Mouse (Mus musculus): ENCODE data around the gene Zfyve28.

The Zfyve28 gene

DNA sequence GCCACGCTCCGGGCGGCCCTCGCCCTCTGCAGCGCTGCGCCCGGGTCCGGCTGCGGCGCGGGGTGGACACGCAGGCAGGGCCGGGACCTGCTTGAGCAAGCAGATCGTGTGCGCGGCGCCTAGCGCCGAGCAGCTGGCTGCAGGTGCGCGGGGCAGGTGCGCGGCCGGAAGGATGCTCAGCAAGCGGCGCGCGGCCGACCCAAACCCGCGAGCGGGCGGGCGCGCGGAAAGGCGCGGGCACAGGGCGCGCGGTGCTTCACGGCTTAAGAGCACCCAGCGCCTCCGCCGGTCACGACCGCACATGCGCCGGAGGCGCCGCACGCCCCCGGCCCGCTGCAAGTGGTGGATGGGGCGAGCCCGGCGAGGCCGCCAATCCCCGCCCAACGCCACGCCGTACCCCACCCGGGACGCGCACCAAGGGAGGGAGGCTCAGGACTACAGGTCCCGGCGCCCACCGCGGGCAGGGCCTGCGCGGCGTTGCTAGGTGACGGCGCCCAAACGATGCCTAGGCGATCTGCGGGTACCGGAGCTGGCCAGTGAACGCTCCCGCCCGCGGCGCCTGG is at the start of gene Zfyve28, which contains the start of gene Cfap99:
Zfyve28 (minus strand) TSS at position 296 of the 563 bp plus-strand sequence.
Cfap99 (plus strand) TSS at position 447 of the 563 bp plus-strand sequence.
- DNase-seq, result peak; percentile 98

DNA sequence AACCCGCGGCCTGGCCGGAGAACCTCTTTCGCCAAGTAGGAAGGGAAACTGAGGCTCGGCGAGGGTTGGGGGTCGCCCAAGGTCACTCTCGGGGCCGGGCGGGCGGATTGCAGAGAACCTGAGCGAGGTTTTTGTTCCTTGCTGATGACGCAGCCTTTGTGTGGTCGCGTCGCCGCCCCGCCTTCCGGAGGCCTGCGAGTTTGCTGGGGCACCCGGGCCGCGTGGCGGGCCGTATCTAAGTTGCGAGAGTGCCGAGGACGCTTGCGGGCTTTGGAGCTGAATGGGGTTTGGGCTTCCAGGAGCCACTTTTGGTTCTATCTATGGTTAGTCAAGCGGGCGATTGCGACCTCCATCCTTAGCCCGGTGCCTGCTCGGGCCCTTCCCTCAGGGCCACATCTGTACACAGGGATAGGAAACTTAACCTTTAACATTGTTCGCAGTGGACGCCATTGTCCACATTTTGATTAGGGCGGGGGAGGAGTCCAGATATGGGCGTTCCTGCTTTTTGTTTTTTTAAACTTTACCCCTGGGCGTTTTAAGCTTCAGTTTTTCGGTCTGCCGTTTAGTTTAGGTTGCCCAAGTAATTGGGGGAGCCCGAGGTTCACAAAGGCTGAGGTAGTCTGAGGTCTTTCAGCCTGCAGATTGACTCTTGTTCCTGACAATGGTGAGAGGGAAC is 48.7 kb upstream of the Zfyve28 start:
- no peak for DNase-seq

DNA sequence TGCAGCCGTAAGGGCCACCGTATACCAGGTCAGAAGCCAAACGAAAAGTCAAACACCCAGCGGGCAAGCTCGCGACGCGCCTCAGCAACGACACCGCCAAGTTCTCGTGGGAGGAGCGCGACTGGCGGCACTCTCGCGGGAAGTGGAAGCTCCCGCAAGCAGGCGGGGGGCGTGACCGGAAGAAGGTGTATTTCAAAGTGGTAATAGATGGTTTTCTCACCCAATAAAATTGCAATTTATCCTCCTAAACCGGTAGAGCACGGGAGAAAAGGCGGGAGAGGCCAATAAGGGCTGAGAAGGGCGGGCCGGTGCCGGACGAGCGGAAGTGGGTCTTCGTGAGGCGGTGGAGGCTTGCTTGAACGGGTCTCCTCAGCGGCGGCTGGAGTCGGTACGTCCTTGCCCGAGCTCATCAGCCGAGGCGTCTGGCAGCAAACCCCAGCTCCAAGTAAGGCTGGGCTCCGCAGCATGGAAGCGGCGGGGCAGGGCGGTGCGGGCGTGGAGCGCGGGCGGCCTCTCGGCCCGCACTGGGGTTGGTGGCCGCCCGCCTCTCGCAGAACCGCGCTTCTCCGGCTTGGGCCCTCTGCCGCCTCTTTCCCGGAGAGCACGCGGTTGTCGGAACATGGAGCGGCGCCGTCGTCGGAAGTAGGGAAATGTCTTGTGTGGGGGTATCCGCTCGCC is 48.0 kb upstream of the Zfyve28 start, which contains the start of gene Rnf4:
Rnf4 (plus strand) TSS at position 193 of the 678 bp plus-strand sequence.
- DNase-seq, result peak; percentile 97

DNA sequence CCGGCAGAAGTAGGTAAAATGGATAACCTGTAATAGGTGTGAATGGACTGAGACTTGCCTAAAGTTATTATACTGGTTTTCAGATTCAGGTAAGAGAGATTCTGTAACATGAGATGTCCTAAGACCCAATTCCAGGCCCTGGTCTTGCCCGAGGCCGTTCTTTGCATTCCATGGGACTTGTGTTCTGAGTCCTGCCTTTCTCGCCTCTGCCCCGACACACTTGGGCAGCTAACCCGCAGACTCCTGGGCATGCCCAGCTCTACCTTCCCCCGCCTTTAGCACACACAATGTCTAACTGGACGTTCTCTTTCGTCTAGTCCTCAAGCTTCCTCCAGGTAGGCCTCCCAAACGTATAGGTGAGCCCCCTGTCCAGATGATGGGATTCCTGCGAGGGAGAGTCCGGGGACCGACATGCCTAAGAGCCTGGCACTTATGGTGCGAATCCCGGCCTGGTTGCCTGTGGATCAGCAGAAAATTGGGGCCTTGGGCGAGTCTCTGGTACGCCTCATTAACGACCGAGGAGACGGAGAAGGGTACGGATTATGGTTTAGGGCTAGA is 47.4 kb upstream of the Zfyve28 start:
- no peak for DNase-seq

DNA sequence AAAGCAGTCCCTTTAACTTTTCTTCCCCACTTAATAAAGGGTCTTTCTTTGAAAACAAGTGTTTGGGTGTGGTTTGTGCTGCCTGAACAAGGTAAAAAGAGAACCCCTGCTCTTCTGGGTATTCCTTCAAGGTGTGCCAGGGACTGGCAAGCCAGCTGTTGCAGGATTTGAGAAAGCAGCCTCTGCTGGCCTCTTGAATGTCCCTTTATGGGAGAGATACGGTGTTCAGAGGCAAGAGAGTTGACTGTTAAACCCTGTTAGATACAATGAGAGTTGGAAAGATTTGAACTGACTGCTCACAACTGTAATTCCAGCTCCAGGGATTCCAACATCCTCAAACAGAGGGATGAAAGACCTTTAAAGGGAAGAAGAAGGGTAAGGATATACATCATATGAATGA is 45.8 kb upstream of the Zfyve28 start:
- no peak for DNase-seq

DNA sequence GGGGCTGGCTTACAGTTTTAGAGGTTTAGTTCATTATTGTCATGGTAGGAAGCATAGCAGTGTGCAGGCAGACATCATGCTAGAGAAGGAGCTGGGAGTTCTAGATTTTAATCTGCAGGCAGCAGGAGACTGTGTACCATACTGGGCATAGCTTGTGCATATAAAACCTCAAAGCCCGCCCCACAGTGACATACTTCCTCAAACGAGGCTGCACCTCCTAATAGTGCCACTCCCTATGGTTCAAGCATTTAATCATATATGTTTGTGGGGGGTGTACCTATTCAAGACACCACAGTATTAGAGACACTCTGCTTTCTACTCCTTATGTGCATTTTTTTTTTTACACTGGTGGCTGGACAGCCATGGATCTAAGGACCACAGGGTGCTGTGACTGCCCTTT is 41.9 kb upstream of the Zfyve28 start:
- DNase-seq, result no peak

DNA sequence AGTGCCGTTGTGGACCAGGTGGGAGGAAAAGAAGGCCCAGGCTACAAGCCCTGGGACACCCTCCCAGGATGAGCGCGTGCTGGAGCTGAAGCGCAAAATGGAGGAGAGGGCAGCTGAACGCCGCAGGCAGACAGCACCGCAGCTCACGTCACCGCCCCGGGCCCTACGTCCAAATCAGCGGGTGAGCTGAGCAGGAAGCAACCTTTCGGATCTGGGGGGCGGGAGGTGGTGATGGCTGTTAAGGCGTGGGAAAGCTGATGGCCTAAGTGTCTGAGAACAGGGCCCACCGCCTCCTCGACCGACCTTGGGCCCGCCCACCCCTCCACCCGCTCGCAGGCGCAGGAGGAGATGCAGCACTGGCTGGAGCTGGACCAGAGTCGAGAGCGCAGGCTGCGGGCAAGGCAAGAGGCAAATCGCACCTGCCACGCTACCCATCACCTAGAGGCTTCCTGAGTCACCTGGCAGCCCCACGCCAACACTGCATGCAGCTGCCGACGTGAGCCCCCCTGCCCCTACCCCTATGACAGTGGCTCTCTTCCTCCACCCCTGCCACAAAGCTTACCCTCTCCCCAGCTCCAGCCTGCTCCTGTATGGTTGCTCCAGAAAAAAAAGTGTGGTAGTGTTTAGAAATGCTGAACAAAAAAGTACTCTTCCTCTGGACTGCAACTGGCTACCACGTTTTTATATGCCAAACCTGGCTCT is 38.8 kb upstream of the Zfyve28 start:
- peak; percentile 36 for DNase-seq

DNA sequence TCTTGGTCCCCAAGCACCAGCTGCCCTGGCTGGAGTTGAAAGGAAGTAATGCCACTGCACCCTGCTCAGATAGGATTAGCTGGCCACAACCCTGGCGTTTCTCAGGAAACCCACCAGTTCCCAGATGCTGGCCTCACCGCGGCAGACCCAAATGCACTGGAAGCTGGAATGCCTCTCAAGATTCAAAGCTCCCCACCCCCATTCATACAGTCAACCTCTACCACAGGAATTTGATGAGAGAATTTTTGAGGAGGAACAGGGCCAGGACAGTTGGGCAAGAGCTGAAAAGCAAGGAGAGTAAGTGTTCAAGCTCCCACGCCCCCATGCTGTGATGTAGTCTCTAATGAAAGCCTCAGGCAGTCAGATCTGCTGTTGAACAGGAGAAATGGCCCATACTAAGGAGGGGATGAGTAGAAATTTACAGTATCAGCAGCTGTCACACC is 38.0 kb upstream of the Zfyve28 start:
- no peak for DNase-seq

DNA sequence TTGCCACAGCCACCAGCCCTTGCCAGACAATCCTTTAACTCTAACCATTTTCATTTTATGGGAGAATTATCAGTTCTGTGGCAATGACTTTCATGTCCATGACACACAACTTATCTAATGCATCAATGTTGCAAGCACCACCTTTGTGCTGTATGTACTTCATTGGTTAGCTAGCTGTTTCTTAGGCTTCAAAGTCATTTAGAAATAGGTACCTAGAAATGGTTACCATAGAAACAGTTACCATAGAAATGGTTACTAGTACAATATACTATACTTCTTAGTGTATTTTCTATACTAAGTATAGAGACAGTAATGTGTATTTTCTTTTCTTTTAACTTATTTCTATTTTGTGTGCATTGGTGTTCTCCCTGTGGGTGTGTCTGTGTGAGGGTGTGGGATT is 37.0 kb upstream of the Zfyve28 start:
- no peak for DNase-seq

DNA sequence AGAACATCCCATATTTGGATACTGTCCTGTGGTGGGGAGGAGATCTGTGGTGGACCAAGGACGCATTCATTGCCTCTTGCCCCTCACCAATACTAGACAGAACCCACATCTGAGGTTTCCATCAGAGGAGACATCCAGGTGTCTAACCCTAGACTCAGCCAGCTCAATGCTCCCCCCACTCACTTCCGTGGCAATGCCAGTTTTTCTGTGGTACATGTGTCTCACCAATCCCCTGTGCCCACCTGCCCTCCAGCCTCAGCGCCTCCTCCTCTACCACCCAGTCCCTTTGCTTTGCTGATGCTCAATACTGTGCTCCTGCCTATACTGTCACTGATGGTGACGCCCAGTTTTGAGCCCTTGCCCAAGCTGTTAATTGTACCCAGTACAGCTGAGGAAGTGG is 33.0 kb upstream of the Zfyve28 start:
- DNase-seq, result no peak

DNA sequence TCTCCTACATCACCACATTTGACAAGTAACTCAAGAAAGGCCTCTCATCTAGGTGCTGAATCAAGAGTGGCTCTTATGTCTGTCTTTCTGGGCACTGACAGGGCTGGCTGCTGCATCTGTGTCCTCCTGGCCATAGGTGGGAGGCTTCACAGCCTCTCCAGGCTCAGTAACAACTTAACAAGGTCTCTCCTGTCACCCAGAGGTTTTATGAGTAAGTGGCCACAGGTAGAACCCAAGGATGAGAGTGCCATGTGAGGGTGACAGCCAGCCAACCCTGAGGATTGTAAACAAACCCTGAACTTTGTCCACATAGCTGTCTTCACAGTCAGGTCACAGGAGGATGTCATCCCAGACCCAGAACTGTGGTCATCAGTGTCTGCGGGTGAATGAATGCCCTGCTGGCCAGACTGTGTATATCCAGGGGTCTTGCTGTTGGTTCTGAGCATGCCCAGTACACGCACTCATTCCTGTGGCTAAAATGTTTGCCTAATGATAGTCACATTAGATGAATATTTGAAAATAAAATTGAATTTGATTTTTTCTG is 31.3 kb upstream of the Zfyve28 start:
- no peak for DNase-seq

DNA sequence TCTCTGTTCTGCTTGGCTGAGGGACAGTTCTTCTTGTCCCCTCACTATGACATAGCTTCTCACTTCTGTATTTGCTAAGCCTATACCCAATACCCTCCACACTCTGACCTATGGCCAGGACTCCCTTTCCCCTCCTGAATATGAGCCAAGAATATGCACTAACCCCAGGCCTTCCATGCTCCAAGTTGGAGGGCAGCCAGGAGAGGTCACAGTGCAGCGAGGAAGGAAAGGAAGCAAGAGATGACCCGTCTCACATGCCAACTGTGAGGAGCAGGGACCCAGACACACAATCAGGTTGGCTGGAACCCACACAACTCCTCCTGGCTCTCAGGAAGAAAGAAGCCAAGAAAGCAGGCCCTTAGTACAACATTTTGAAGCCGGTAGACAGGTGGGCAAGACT is 20.8 kb upstream of the Zfyve28 start:
- no peak for DNase-seq

DNA sequence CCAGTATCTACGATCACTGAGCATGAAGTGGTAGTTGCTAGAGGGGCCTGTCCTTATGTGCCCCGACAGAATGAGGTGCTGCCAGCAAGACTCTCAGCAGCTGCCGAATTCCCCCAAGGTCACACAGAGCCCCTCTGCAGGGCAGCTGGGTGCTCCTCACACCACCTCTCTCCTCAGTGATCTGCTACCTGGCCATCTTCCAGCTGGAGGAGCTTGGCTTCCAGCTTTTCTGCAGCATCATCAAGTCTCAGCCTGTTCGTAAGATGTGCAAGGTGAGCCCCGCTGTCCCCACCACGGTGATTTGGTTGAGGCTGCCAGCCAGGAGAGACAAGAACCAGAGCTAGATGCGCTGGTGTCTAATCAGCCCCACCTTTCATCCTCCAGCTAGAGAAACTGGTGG is 14.1 kb upstream of the Zfyve28 start:
- no peak for DNase-seq

DNA sequence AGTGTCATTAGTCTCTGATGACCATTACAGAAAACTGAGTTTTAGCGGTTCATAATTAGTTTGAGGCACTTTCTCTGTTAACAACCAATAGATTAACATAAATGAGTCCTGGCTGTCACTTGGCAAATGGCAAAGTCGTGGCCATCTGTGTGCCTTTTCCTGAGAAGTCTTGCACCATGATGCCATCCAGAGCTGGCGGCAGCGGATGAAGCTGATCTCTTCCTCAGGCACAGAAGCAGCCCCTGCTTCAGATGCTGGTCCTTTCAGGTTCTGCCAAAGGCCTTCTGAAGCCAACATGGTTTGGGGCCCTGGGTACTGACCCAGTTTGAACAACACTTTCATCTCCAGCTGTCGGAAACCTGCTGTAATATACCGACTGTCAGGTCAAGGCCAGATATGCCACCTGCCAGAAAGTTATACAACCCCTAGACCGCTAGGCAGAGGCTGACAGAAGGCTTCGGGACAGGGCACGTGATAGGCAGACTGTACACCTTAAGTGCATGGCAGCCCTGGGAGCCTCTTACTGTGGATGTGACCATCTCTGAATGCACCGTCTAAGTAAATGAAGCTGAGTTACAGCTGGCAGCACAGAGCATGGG is 10.8 kb upstream of the Zfyve28 start:
- no peak for DNase-seq

DNA sequence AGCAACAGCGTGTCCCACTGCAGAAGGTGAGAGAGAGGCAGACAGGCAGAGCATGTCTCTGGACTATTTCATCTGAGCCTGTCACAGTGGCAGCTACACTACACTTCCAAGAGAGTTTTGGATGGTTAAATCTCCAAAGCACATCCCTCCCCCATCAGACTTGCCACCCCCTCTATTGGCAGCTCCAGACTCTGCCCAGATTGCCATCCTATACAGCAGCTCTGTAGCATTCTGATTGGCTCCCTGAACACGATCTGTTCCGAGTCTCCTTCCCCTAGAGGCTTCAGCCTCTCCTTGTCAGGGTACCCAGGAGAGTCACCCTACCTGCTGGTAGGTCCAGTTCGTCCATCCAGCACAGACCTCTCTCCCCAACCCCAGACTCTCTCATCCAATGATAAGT is 9.8 kb upstream of the Zfyve28 start:
- DNase-seq, result no peak

DNA sequence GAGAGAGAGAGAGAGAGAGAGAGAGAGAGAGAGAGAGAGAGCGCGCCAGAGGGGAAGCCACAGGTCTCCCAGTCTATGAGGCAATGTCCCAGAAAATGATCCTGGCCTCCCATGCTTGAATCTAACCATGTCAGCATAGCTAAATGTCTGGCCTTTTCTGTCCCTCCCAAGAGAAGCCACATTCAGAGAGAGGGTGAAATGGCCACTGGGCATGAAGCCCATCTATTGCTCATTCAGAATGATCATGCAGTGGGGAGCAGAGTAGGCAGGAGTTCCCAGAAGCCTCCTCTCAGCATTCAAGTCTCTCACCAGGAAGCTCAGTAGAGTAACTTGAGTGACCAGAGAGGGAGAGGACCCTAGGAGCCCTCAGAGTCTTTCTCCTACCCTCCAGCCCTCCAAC is 6.9 kb upstream of the Zfyve28 start:
- no peak for DNase-seq

DNA sequence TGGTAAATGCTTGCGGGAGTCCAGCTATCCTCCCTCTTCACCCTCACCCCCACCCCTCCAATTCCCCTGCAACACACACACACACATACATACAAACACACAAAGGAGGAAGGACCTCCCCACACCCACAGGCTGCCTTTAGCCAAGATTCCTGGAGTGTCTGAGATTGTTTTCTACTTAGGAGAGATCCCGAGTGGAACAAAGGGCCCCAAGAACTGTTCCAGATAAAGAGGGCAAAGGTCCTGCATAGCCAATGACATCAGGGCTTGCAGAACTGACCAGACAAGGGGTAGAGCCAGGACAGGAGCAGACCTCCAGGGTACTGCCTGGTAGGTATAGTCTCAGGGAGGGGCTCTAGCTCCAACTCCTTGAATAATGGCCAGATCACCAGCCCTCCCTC is 6.4 kb upstream of the Zfyve28 start:
- no peak for DNase-seq

DNA sequence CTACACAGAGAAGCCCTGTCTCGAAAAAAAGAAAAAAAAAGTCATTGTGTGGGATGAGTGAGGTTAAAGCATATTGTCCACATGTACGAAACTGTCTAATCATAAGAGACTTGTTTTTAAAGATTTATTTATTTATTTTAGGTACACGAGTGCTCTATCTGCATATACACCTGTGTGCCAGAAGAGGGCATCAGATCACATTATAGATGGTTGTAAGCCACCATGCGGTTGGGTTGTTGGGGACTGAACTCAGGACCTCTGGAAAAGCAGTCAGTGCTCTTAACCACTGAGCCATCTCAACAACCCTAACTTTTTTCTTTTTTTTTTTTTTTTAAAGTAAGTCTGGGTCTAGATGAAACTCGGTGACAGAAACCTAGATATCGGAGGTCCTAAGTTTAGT is 5.1 kb upstream of the Zfyve28 start:
- no peak for DNase-seq

DNA sequence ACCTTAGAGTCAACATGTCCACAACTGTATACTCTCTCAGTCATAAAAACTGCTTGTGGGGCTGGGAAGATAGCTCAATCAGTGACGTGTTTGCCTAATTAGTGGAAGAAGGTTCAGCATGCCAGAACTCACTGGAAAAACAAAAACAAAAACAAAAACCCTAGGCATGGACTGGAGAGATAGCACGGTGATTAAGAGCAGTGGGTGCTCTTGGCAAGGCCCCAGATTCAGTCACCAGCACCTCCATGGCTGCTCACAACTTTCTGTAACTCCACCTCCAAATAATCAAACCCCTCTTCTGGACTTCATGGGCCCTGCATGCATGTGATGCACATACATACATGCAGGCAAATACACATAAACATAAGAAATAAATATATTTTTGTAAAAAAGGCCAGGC is 1.0 kb upstream of the Zfyve28 start:
- peak; percentile 26 for DNase-seq

DNA sequence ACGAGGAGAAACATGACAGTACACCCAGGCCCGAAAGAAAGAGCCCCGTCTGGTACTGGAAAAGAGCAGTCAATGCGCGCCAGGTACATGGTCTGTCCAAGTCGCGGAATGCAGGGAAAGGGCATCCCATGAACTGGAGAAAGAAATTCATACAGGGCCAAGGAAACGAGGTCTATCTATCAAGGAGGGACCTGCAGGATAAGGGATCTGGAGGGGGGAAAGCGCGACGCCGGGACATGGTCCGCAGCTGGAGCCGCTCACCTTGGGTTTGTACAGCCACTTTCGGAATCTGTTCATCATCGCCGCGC is 457 bp downstream of the Zfyve28 start:
- DNase-seq, result no peak

DNA sequence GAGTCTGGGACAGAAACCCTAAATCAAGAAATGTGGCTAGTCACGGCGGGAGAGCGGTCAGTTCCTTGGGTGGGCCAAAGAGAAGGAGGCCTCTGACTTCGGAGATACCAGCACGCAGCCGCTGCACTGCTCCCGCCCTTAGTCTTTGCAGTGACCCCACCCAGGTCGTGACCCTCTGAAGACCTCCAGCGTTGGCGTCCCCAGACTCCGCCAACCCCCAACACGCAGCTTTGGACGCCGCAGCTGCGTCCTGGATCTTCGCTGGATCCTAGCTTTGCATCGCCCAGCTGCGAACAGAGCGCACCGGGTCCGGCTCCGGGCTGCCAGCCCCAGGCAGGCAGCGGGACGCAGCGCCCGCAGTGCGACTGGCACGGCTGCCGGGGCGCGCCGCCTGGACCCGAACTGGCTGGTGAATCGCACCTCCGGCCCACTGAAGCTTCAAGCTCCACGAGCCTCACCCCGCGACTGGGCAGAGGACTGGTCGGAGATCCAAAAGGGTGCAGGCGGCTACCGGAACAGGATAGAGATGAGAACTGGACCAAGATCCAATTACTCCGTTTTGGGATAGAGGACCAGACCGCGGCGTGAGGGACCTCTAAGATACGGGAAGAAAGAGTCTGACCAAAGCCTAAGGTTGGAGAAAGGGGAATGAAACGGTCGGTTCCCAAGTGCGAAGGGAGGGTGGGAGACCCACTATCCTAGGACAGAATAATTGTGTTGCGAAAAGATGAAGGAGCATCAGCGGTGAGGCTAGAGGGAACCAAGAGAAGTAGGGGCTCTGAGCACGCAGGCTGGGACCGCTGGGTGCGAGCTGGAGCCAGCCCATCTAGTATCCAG is 1.0 kb downstream of the Zfyve28 start:
- DNase-seq, result peak; percentile 66

DNA sequence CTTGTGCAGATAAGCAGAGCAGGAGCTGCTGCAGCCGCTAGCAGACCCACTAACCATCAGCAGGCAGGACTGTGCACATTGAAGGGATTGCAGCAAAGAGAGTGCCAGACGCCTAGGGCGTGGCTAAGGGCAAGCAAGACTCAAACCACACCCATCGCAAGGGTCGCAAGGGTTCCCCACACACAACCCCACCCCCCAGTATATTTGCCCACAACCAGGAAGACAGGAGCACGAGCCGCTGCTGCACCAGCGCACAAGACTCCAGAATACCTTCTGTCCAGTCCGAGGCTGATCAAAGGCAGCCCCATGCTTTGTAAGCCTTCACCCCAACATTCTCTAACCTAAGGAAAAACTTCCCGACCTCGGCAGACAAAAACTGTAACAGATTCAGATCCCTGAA is 1.7 kb downstream of the Zfyve28 start:
- peak; percentile 46 for DNase-seq
